Mouse (Mus musculus) CH12.LX (cell line): Measurements from ENCODE around the gene Micu1. TPM values are rescaled to one million over a fixed set of nuclear protein-coding genes. Genes with fewer than 3 reads are reported as not detected.

Source experiments
- DNase-seq: peaks from one replicate; pipeline ENCODE4 v3.0.0-alpha.2; 2013; ENCODE audit errors: extremely low read depth
- H3K27ac ChIP-seq: 2 replicates; pipeline ENCODE4 v1.5.1; 2012; ENCODE audit warnings: low read depth, mild to moderate bottlenecking, control low read depth, moderate library complexity; ENCODE audit not compliant: insufficient read depth
- H3K27me3 ChIP-seq: replicated peaks from 2 replicates; pipeline ENCODE3; 2012; ENCODE audit warnings: inconsistent platforms
- H3K36me3 ChIP-seq, 2 experiments: replicated peaks in 1 of 2; 2 replicates each; pipeline versions ENCODE3 to v1.6.1; 2012; ENCODE audit warnings: inconsistent platforms in 1 of 2, low read length in 1 of 2, mild to moderate bottlenecking in 1 of 2, mixed read lengths in 1 of 2, moderate library complexity in 1 of 2; ENCODE audit not compliant: control insufficient read depth in 1 of 2, insufficient read depth in 1 of 2
- H3K4me1 ChIP-seq, 2 experiments: 2 replicates each; pipeline ENCODE4 v1.6.1; 2012; ENCODE audit warnings: inconsistent platforms in 1 of 2, moderate library complexity in 1 of 2; ENCODE audit not compliant: insufficient read depth in 2 of 2, control insufficient read depth in 1 of 2
- H3K4me2 ChIP-seq: 2 replicates; pipeline ENCODE4 v1.6.1; 2012; ENCODE audit warnings: low read depth, mild to moderate bottlenecking, control low read depth; ENCODE audit not compliant: poor library complexity, insufficient read depth, severe bottlenecking
- H3K4me3 ChIP-seq, 3 experiments: fragments of 150-350 bp in 1 of 3; sonication (generic) in 1 of 3; replicated peaks in 1 of 3; 2 replicates each; pipeline versions ENCODE3 to v1.5.1; 2011 to 2012; ENCODE audit warnings: low read depth in 2 of 3, low read length in 2 of 3, mild to moderate bottlenecking in 2 of 3, moderate library complexity in 2 of 3, control low read depth in 1 of 3, improper control_type of control experiment in 1 of 3, inconsistent platforms in 1 of 3, mixed read lengths in 1 of 3; ENCODE audit not compliant: poor library complexity in 1 of 3
- H3K79me2 ChIP-seq: replicated peaks from 2 replicates; pipeline ENCODE4 v1.6.1; 2012; ENCODE audit warnings: mild to moderate bottlenecking, moderate library complexity; ENCODE audit not compliant: control insufficient read depth, poor library complexity, insufficient read depth, severe bottlenecking; ENCODE audit errors: extremely low read depth
- H3K9ac ChIP-seq: 2 replicates; pipeline ENCODE4 v1.6.1; 2012; ENCODE audit warnings: low read depth, mild to moderate bottlenecking, control low read depth, moderate library complexity; ENCODE audit not compliant: insufficient read depth
- H3K9me3 ChIP-seq: replicated peaks from 2 replicates; pipeline ENCODE3; 2012; ENCODE audit warnings: low read length, inconsistent platforms, mixed read lengths
- CHD2 ChIP-seq: IDR thresholded peaks from 2 replicates; pipeline ENCODE4 v1.6.1; 2011; ENCODE audit warnings: low read length, improper control_type of control experiment
- CTCF ChIP-seq, 2 experiments: IDR thresholded peaks in 1 of 2; conservative IDR thresholded peaks in 1 of 2; 2 replicates each; pipeline ENCODE4 v1.5.1; 2011 to 2012; ENCODE audit warnings: low read depth in 2 of 2, low read length in 2 of 2, improper control_type of control experiment in 1 of 2, inconsistent platforms in 1 of 2, mild to moderate bottlenecking in 1 of 2, moderate library complexity in 1 of 2
- E2F4 ChIP-seq: IDR thresholded peaks from 2 replicates; pipeline ENCODE4 v1.6.1; 2011; ENCODE audit warnings: low read depth, low read length, improper control_type of control experiment; ENCODE audit not compliant: insufficient replicate concordance
- EP300 ChIP-seq: IDR thresholded peaks from 2 replicates; pipeline ENCODE4 v1.6.1; 2011; ENCODE audit warnings: low read length, improper control_type of control experiment
- HCFC1 ChIP-seq: IDR thresholded peaks from 2 replicates; pipeline ENCODE4 v1.6.1; 2012; ENCODE audit warnings: low read depth, mild to moderate bottlenecking, inconsistent platforms, low read length, improper control_type of control experiment
- JUN ChIP-seq: IDR thresholded peaks from 2 replicates; pipeline ENCODE4 v1.6.1; 2011; ENCODE audit warnings: low read depth, mild to moderate bottlenecking, low read length, improper control_type of control experiment, moderate library complexity; ENCODE audit not compliant: insufficient read depth
- JUND ChIP-seq: conservative IDR thresholded peaks from 2 replicates; pipeline ENCODE4 v1.6.1; 2011; ENCODE audit warnings: low read depth, low read length, improper control_type of control experiment
- MAFK ChIP-seq: IDR thresholded peaks from 2 replicates; pipeline ENCODE4 v1.6.1; 2011; ENCODE audit warnings: low read length, improper control_type of control experiment; ENCODE audit not compliant: insufficient replicate concordance
- MAX ChIP-seq: IDR thresholded peaks from 2 replicates; pipeline ENCODE4 v1.6.1; 2011; ENCODE audit warnings: low read length, improper control_type of control experiment
- MAZ ChIP-seq: IDR thresholded peaks from 2 replicates; pipeline ENCODE4 v1.6.1; 2012; ENCODE audit warnings: low read depth, mild to moderate bottlenecking, inconsistent platforms, low read length, improper control_type of control experiment, moderate library complexity
- PAX5 ChIP-seq: IDR thresholded peaks from 2 replicates; pipeline ENCODE4 v1.6.1; 2012; ENCODE audit warnings: low read length, inconsistent platforms, mixed read lengths
- POLR2A ChIP-seq: IDR thresholded peaks from 2 replicates; pipeline ENCODE4 v1.6.1; 2011; ENCODE audit warnings: low read depth, mild to moderate bottlenecking, improper control_type of control experiment, low read length
- POLR2AphosphoS2 ChIP-seq: IDR thresholded peaks from 2 replicates; pipeline ENCODE4 v1.6.1; 2011; ENCODE audit warnings: low read depth, low read length, improper control_type of control experiment
- RAD21 ChIP-seq: IDR thresholded peaks from 2 replicates; pipeline ENCODE4 v1.6.1; 2011; ENCODE audit warnings: low read depth, mild to moderate bottlenecking, low read length, improper control_type of control experiment, moderate library complexity
- SMC3 ChIP-seq: IDR thresholded peaks from 2 replicates; pipeline ENCODE4 v1.6.1; 2011; ENCODE audit warnings: low read depth, low read length, improper control_type of control experiment
- ZC3H11A ChIP-seq: IDR thresholded peaks from 2 replicates; pipeline ENCODE4 v1.6.1; 2012; ENCODE audit warnings: low read depth, mild to moderate bottlenecking, inconsistent platforms, low read length, improper control_type of control experiment
- ZKSCAN1 ChIP-seq: IDR thresholded peaks from 2 replicates; pipeline ENCODE4 v1.6.1; 2012; ENCODE audit warnings: low read depth, inconsistent platforms, low read length, improper control_type of control experiment, borderline replicate concordance
- ZMIZ1 ChIP-seq: IDR thresholded peaks from 2 replicates; pipeline ENCODE4 v1.6.1; 2012; ENCODE audit warnings: low read depth, mild to moderate bottlenecking, inconsistent platforms, low read length, improper control_type of control experiment
- dilution Hi-C: fragments of 300-500 bp; cut with MboI; formaldehyde crosslinking; loops from 2 replicates; pipeline ENCODE4 v1.14.3; 2020; ENCODE audit warnings: low sequenced_read_pairs; ENCODE audit not compliant: extremely low pct_unique_long_range_greater_than_20kb, extremely low pct_ligation_motif_present
- in situ Hi-C: fragments of 300-500 bp; cut with MboI; formaldehyde crosslinking; loops from 3 replicates; pipeline ENCODE4 v1.14.3; 2019; ENCODE audit warnings: low sequenced_read_pairs, low pct_ligation_motif_present, low pct_unique_long_range_greater_than_20kb, mixed read lengths
- polyA plus RNA-seq: library from polyadenylated mRNA; unstranded; fragments of >175 nt; gene quantifications from 2 replicates; pipeline ENCODE4 v1.2.1, GENCODE M21; 2012; ENCODE audit warnings: low read depth; ENCODE audit not compliant: insufficient read length
- total RNA-seq, 2 experiments: library from RNA; depleted of rRNA; stranded (reverse); fragments of 300-350 nt in 1 of 2; fragments of >200 nt in 1 of 2; gene quantifications; 2 replicates each; pipeline ENCODE4 v1.2.3; 2012 to 2014

The Micu1 gene
- total and polyA plus RNA-seq, 3 experiments: 23.1 to 37.1 (median 29.3) TPM

GRCm38 (mm10) chr10:59706991-59707546 is 4.8 kb downstream of the Micu1 start (continued):
- TF ChIP-seq MAZ: no peak

DNA sequence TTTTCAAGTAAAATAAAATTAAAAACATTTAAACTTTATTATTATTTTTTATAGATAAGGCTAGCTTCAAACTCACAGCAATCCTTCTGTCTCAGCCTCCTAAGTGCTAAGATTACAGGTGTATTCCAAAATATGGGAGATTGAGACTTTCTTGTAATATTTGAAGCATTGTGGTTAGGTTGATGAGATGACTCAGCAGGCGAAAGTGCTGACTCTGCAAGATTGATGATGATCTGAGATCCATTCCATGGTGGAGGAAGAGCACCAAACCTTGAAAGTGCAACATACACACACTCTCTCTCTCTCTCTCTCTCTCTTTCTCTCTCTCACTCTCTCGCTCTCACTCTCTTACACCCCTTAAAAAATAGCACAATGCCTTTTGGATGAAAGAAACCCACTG is 5.3 kb downstream of the Micu1 start:
- Histone ChIP-seq H3K9me3 (peaks cover 2% of the 10 kb centered on the region), H3K4me2 (no peak overlapping the region), H3K36me3 (peaks cover 0 to 31% of the 10 kb centered on the region in 2 experiments)
- dilution Hi-C loops (no loop called here), in situ Hi-C loops (no loop called here)
- TF ChIP-seq CHD2 (no peak), ZKSCAN1 (no peak), MAFK (peak; percentile 99)
- TF ChIP-seq, all 38 proteins: peak for 1
- no peaks in the 10 kb centered on the region for H3K27me3 ChIP-seq
- no peak overlapping the region for H3K4me3 ChIP-seq
- peaks cover 4% of the 10 kb centered on the region for H3K79me2 ChIP-seq
- no peak overlapping the region for H3K9ac ChIP-seq
- DNase-seq: peak; percentile 31
- H3K27ac ChIP-seq: no peak overlapping the region
- peaks cover 17 to 39% of the 10 kb centered on the region in 2 experiments for H3K4me1 ChIP-seq

- Histone ChIP-seq H3K4me2 (no peak overlapping the region), H3K9me3 (peaks cover 2% of the 10 kb centered on the region), H3K79me2 (no peaks in the 10 kb centered on the region; the same call in 1 of the 2 replicates), H3K4me3 (no peak overlapping the region), H3K4me1 (peaks cover 14 to 30% of the 10 kb centered on the region in 2 experiments; a peak in 3 of 4 replicates), H3K9ac (no peak overlapping the region), H3K27me3 (no peaks in the 10 kb centered on the region)
- dilution Hi-C loops: no loop called here
- DNase-seq: no peak
- TF ChIP-seq ZMIZ1 (no peak), MAX (no peak), JUND (no peak), CTCF (conservative IDR thresholded peaks at IDR 0.05 in 1 of 2, IDR thresholded peaks at IDR 0.05 in 1 of 2; ENCODE audit: low read depth in 2 of 2, low read length in 2 of 2) (no peak), RAD21 (no peak), ZKSCAN1 (no peak), E2F4 (no peak), MAFK (no peak), POLR2A (no peak), PAX5 (no peak), SMC3 (no peak), ZC3H11A (no peak), POLR2AphosphoS2 (no peak), JUN (no peak), HCFC1 (no peak), EP300 (no peak)
- TF ChIP-seq, all 38 proteins: peak for 0
- H3K27ac ChIP-seq: no peak overlapping the region
- H3K36me3 ChIP-seq: peaks cover 0 to 36% of the 10 kb centered on the region in 2 experiments
- in situ Hi-C loops: no loop called here
Measured at GRCm38 (mm10) chr10:59709281-59709680, 7.0 kb downstream of the Micu1 start.
